In genomic region chr11:116851576-116852290, GRCm38 (mm10) we compare ENCODE assay signal across 8 mouse cellular contexts. TPM values are rescaled to one million over a fixed set of nuclear protein-coding genes. Genes with fewer than 3 reads are reported as not detected.
DNase-seq lines count a peak whose midpoint lies in the region; ATAC-seq and TF ChIP-seq lines count a peak whose summit lies in the region.

No protein-coding gene starts in this region.

- H3K4me2 ChIP-seq in intestine, postnatal 0 days (replicated peaks; ENCODE audit: low read depth): peak overlapping the region; percentile 72
- peak overlapping the region; percentile 74 for H3K4me2 ChIP-seq in midbrain, embryonic 16.5 days (ENCODE audit: low read length)

- H3K4me3 ChIP-seq in intestine, postnatal 0 days (ENCODE audit: low read depth, low read length): peak overlapping the region; percentile 93
- peak overlapping the region; percentile 93 for H3K4me3 ChIP-seq in midbrain, embryonic 16.5 days (ENCODE audit: low read depth, low read length)

- no peaks in the 10 kb centered on the region for H3K4me1 ChIP-seq in intestine, postnatal 0 days (replicated peaks; ENCODE audit: control insufficient read depth, insufficient read depth, low read length)
- H3K4me1 ChIP-seq in midbrain, embryonic 16.5 days (ENCODE audit: control insufficient read depth, insufficient read depth, low read length): peaks cover 35% of the 10 kb centered on the region

- no peaks in the 10 kb centered on the region for H3K27me3 ChIP-seq in intestine, postnatal 0 days (replicated peaks; ENCODE audit: control insufficient read depth, insufficient read depth, low read length)
- H3K27me3 ChIP-seq in midbrain, embryonic 16.5 days (ENCODE audit: control insufficient read depth, insufficient read depth, low read depth, low read length): no peaks in the 10 kb centered on the region

- WGBS in intestine, postnatal 0 days: under 1% methylated on average over 28 of the region's 29 CpGs
- WGBS in midbrain, embryonic 16.5 days: under 1% methylated on average over 29 of the region's 29 CpGs

- peaks cover 29% of the 10 kb centered on the region for H3K36me3 ChIP-seq in intestine, postnatal 0 days (ENCODE audit: control insufficient read depth, insufficient read depth)
- H3K36me3 ChIP-seq in midbrain, embryonic 16.5 days (ENCODE audit: control insufficient read depth, insufficient read depth, low read length): 0 out of 2 replicates have a peak, but pooled peaks cover 3% of the 10 kb centered on the region

- intact Hi-C loops in gastrocnemius, postnatal 36 days (cut with DNase I): no loop called here

- no peaks in the 10 kb centered on the region for H3K9me3 ChIP-seq in intestine, postnatal 0 days (ENCODE audit: control insufficient read depth)
- no peaks in the 10 kb centered on the region for H3K9me3 ChIP-seq in midbrain, embryonic 16.5 days (replicated peaks; ENCODE audit: control insufficient read depth, low read length, poor library complexity, severe bottlenecking)

- peak; percentile 44 for DNase-seq in embryo, embryonic 10 days (ENCODE audit: low spot score)
- no peak for DNase-seq in embryo, embryonic 11 days
- DNase-seq in urinary bladder, postnatal 10 days (ENCODE audit: low spot score): peak; percentile 22
- DNase-seq in urinary bladder, postnatal 14 days (ENCODE audit: low spot score): no peak
- no peak for DNase-seq in right cerebral cortex, postnatal 4 days
- no peak for DNase-seq in gastrocnemius, postnatal 36 days

- TF ChIP-seq CTCF in intestine, postnatal 0 days (IDR thresholded peaks at IDR 0.05; ENCODE audit: low read depth): no peak

- peak overlapping the region; percentile 97 for H3K27ac ChIP-seq in intestine, postnatal 0 days (ENCODE audit: low read depth, low read length)
- peak overlapping the region; percentile 99 for H3K27ac ChIP-seq in midbrain, embryonic 16.5 days (ENCODE audit: low read length)

- H3K9ac ChIP-seq in intestine, postnatal 0 days (ENCODE audit: low read depth, low read length): peak overlapping the region; percentile 96
- peak overlapping the region; percentile 97 for H3K9ac ChIP-seq in midbrain, embryonic 16.5 days (ENCODE audit: low read depth, low read length)

- peak; percentile 9 for ATAC-seq in intestine, postnatal 0 days
- no peak for ATAC-seq in midbrain, embryonic 16.5 days

RNA-seq across cellular contexts. Expression of gene Mfsd11, which starts 0.5 kb away (rescaled TPM):
- polyA plus RNA-seq in intestine, postnatal 0 days (2015; fragmentation: Nextera tagmentation; extraction: Ambion mirVana): 100 and 109 TPM in 2 replicates
- 56.1 and 56.2 TPM in 2 replicates for polyA plus RNA-seq in midbrain, embryonic 16.5 days (2015; fragmentation: Nextera tagmentation; extraction: Ambion mirVana)
- 10 to 100 TPM; 20.7 to 25.8 TPM for total RNA-seq in gastrocnemius, postnatal 36 days (2021)

RNA-seq across cellular contexts. Expression of gene Srsf2, which starts 1.2 kb away (rescaled TPM):
- polyA plus RNA-seq in intestine, postnatal 0 days (2015; fragmentation: Nextera tagmentation; extraction: Ambion mirVana): 354 and 366 TPM in 2 replicates
- polyA plus RNA-seq in midbrain, embryonic 16.5 days (2015; fragmentation: Nextera tagmentation; extraction: Ambion mirVana): 549 and 567 TPM in 2 replicates
- total RNA-seq in gastrocnemius, postnatal 36 days (2021): 10 to 100 TPM; 59.8 to 80.2 TPM

RNA-seq across cellular contexts. Expression of gene Jmjd6, which starts 8.5 kb away (rescaled TPM):
- 44.4 and 44.7 TPM in 2 replicates for polyA plus RNA-seq in intestine, postnatal 0 days (2015; fragmentation: Nextera tagmentation; extraction: Ambion mirVana)
- polyA plus RNA-seq in midbrain, embryonic 16.5 days (2015; fragmentation: Nextera tagmentation; extraction: Ambion mirVana): 66.3 and 73.0 TPM in 2 replicates
- 10 to 100 TPM; 20.4 to 20.5 TPM for total RNA-seq in gastrocnemius, postnatal 36 days (2021)

RNA-seq across cellular contexts. Expression of gene Mettl23, which starts 8.7 kb away (rescaled TPM):
- 34.1 and 37.1 TPM in 2 replicates for polyA plus RNA-seq in intestine, postnatal 0 days (2015; fragmentation: Nextera tagmentation; extraction: Ambion mirVana)
- polyA plus RNA-seq in midbrain, embryonic 16.5 days (2015; fragmentation: Nextera tagmentation; extraction: Ambion mirVana): 65.2 and 67.4 TPM in 2 replicates
- total RNA-seq in gastrocnemius, postnatal 36 days (2021): 10 to 100 TPM; 30.0 to 39.2 TPM

RNA-seq across cellular contexts. Expression of gene Mxra7, which starts 23.9 kb away (rescaled TPM):
- 33.6 and 39.4 TPM in 2 replicates for polyA plus RNA-seq in intestine, postnatal 0 days (2015; fragmentation: Nextera tagmentation; extraction: Ambion mirVana)
- polyA plus RNA-seq in midbrain, embryonic 16.5 days (2015; fragmentation: Nextera tagmentation; extraction: Ambion mirVana): 21.8 and 22.6 TPM in 2 replicates
- 10 to 100 TPM; 11.4 to 12.7 TPM for total RNA-seq in gastrocnemius, postnatal 36 days (2021)

Comparison
In these comparisons a context has a peak if more than half of its experiments do, and no peak if none do; other contexts are left out.
1. DNase-seq: peak in embryo, embryonic 10 days (single experiment) and urinary bladder, postnatal 10 days (single experiment); none in embryo, embryonic 11 days (single experiment), urinary bladder, postnatal 14 days (single experiment), right cerebral cortex, postnatal 4 days (single experiment) and gastrocnemius, postnatal 36 days (0 of 2).